ENCODE assay signal across 16 mouse cellular contexts in genomic region chr6:81805942-81806341, GRCm38 (mm10).
"Had no signal": no experiment of that assay in that cellular context is flagged by ENCODE, and none has a peak within 500 bp of the region (broad histone marks: within the 10 kb centered on the region; RNA-seq: fewer than 3 reads in every experiment).

No protein-coding gene starts in this region.

- H3K9me3 ChIP-seq: neural tube, embryonic 13.5 days; neural tube, embryonic 15.5 days; stomach, embryonic 15.5 days had no signal

- DNase-seq: retina, postnatal 1 day; right cerebral cortex, adult 18-20 months; right cerebral cortex, postnatal 14 days; right cerebral cortex, postnatal 25 days; right cerebral cortex, postnatal 4 days; spleen, adult 18-20 months; thymus, adult 18-20 months; thymus, adult 2 months; thymus, postnatal 14 days; thymus, postnatal 25 days; thymus, postnatal 36 days; thymus, postnatal 4 days had no signal

- H3K27me3 ChIP-seq: neural tube, embryonic 13.5 days; neural tube, embryonic 15.5 days; stomach, embryonic 15.5 days had no signal

- H3K4me1 ChIP-seq: neural tube, embryonic 13.5 days; neural tube, embryonic 15.5 days; stomach, embryonic 15.5 days had no signal

- H3K36me3 ChIP-seq: neural tube, embryonic 13.5 days; neural tube, embryonic 15.5 days; stomach, embryonic 15.5 days had no signal

- H3K9ac ChIP-seq: neural tube, embryonic 13.5 days; neural tube, embryonic 15.5 days; stomach, embryonic 15.5 days had no signal

- H3K4me2 ChIP-seq: neural tube, embryonic 13.5 days; neural tube, embryonic 15.5 days; stomach, embryonic 15.5 days had no signal

- H3K27ac ChIP-seq: neural tube, embryonic 13.5 days; neural tube, embryonic 15.5 days; stomach, embryonic 15.5 days; stomach, postnatal 0 days had no signal

- H3K4me3 ChIP-seq: neural tube, embryonic 13.5 days; neural tube, embryonic 15.5 days; stomach, embryonic 15.5 days had no signal
